Mouse (Mus musculus) CD4-positive, CD25-positive, alpha-beta regulatory T cell, adult 2 months (primary cell): ENCODE measurements at regions not wholly inside any gene's neighbourhood (a gene's known extent, or its start where the extent isn't known, plus 50 kb on each side); places are given as distances from the start of the nearest gene placed in this dataset.

Source experiments
- DNase-seq: peaks from one replicate; pipeline ENCODE4 v3.0.0-alpha.2; 2012; ENCODE audit warnings: low read depth, low spot score

- no peak for DNase-seq
Measured at GRCm38 (mm10) chr15:88469508-88470455, 130.3 kb upstream of the Zdhhc25 start.

DNA sequence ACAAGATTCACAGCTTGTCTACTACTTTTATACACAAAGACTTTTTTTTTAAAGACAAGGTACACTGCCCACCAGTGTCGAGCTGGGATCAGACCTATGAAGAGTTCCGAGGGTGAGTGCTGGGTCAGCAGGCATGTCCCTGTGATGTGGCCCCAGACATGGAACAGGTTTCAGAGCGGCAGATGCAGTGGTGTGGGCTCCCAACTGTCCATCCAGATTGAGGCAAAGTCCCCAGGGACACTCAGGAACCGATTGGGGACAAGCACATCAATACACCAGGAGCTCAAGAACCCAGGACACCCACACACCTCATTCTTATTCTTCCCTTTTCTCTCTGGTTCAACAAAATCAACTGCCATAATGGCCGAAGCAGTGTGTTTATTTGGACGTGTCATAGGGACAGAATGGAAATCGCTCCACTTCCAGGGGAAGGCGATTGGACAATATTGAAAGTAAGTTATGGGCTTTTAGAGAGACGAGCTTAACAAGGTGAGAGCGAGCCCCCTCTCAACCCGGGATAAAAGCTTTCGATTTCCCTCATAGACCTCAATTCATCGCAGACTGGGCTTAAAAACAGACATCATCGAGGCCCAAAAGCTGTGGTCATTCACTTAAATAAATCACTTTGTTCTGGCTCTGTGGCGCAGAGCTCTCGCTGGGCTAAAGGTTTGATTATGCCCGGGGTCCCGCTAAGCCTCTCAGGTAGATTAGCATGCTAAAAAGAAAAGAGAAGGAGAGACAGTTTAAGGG is 127.6 kb upstream of the Zdhhc25 start:
- DNase-seq, result no peak

GRCm38 (mm10) chr15:88473221-88473620 is 126.9 kb upstream of the Zdhhc25 start:
- no peak for DNase-seq

DNA sequence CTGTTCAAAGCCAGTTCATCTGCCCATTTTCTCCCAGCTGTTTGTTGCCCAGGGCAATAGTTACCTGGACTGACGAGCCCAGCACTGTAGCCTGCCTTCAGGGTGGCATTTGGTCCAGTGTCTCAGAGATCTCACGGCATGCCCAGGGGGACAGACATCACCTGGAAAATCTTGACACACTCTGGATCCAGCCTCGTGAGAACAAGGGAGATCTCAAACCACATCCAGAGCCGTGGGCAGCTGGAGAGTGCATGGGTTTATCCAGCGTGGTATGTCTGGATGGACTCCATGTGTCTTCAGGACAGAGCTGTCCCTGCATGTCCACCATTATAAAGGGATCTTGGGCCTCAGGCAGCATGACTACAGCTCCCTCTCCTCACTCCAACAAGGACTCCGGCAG is 116.6 kb upstream of the Zdhhc25 start:
- no peak for DNase-seq

GRCm38 (mm10) chr15:88489715-88490114 is 110.4 kb upstream of the Zdhhc25 start:
- DNase-seq, result no peak

- no peak for DNase-seq
Measured at GRCm38 (mm10) chr15:88490316-88491090, 109.6 kb upstream of the Zdhhc25 start.

DNA sequence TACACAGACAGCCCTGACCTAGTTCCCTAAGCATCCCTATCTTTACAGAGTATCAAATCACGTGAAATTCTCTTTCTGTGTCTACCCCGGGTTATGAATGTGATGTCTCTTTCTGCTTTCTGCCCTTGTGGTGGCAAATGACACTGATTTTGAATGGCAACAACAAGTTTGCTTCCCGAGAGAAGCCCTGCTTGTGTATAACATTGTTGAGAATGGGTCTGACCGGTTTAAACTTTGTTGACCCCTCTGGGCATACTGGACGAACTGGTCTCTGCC is 109.1 kb upstream of the Zdhhc25 start:
- DNase-seq, result no peak

DNA sequence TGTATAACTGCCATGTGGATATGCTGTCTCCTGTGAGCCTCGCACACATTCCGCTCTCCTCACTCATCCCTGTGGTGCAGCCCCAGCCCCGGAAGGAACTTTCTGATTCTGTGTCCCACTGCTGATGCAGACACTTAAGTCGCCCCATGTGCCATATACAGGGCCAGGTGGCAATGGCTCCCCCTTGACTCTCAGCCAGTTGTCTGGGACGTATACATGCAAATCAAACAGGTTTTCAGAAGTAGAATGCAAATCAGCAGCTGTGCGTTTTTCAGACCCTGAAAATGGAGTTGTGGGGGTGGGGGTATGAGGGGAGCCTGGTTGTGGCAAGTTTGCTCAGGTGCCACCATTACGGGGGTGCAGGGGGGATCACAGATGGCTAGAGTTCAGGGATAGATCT is 102.1 kb upstream of the Zdhhc25 start:
- DNase-seq, result no peak

DNA sequence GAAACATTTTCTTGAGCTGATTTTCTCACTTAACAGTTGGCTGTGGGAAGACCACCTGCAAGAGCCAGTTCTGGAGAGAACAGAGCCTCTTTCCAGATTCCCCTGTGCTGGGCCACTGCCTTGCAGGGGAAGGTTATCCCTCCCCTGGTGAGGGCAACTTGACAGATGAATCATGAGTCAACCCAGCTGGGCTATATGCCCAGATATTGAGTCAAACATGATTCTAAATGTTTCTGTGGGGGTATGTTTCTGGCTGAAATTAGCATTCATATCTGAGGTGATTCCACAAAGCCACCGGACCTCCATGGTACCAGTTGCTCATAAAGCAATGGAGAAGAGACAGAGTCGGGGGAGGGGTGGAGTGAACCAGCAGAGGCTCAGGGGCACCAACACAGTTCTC is 97.8 kb upstream of the Zdhhc25 start:
- no peak for DNase-seq

DNA sequence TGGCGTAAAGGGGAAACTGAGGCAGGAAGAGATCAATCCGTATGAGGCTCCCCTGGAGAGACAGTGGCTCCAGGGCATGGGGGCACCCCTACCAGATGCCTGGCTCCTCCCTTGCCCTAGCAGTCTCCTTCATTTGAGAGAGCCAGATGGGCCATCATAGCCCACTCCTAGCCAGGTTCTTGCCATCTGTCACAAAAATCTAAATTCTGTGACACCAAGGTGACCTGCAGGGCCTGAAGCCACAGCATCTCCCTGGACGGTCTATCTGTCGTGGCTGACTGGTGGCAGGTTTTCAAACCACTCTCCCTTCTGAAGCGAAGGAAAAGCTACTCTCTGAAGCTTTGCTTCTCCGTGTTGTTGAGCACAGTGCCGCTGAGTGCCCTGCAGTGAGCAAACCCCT is 96.2 kb upstream of the Zdhhc25 start:
- no peak for DNase-seq

GRCm38 (mm10) chr15:88505491-88506119 is 94.5 kb upstream of the Zdhhc25 start:
- DNase-seq, result no peak

DNA sequence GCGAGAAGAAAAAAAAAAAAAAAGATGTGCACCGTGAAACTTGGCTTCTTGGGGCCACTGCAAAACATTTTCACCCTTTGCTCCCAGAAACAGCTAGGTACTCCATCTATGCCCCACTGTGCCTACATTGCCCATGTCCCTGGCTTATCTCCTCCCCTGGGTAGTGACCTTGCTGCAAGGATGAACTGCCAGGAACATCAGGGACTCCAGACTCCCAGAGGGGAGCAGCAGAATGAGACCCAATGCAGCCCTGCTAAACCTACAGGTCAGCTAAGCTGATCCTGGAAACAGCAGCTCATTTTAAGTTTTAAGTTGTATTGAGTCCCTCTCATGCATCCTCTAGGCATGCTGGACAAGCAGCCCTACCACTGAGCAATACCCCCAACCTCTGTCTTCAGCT is 92.2 kb upstream of the Zdhhc25 start:
- DNase-seq, result no peak

GRCm38 (mm10) chr15:88508971-88509370 is 91.1 kb upstream of the Zdhhc25 start:
- DNase-seq, result no peak

DNA sequence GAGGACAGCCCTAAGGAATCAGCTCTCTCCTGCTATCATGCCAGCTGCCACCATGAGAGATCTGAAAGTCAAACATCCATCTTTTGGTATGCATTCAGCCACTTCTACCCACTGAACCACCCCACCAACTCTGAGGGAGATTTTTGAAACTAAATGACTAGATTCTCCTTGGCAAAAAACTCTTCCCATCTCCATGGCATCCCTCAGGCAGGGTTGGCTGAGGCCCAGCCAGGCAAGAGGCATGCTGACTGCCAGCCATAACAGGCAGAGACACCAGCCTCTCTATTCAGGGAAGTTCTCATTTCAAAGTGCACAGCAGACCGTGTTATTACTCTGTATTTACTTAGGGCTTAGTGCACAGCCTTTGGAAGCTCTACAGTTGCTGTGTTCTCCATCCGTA is 90.5 kb upstream of the Zdhhc25 start:
- DNase-seq, result no peak

GRCm38 (mm10) chr15:88514091-88514490 is 86.0 kb upstream of the Zdhhc25 start:
- DNase-seq, result no peak

GRCm38 (mm10) chr15:88531218-88531617 is 68.9 kb upstream of the Zdhhc25 start:
- DNase-seq, result no peak

DNA sequence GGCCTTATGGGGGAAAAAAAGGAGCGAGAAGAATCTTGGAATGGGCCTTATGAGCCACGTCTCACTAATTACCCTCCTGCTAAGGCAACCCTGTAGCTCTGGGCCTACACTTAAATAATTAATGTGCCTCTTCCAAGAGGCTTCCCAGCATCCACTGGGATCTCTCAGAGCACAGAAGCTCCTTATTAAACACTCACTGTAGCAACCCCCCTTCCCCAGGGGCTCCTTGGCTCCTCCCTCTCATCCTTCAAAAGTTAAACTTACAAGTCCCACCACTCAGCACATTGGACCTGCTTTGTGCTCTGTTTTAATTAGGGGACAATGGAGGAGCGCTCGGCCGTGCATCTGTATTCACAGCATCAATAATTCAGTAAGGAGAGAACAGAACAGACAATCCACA is 68.1 kb upstream of the Zdhhc25 start:
- DNase-seq, result no peak

GRCm38 (mm10) chr15:88533354-88533753 is 66.7 kb upstream of the Zdhhc25 start:
- no peak for DNase-seq

DNA sequence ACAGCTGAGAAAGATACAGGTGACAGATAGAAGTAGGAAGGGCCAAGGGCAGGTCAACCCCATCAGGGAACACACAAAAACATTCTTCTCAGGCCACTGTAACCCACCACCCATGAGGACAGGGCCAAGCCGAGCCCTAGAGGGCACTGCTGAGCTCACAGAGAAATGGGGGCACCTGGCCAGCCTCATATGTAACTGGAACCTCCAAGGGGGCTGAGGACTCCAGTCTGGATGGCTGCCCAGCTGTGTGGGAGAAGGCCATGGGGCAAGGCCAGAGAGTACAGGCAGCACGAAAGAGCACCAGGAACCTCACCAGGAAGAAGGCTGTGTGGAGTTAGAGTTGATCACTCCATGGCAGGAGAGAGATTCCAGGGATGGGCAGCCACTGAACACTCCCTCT is 64.6 kb upstream of the Zdhhc25 start:
- DNase-seq, result no peak

GRCm38 (mm10) chr15:88537190-88537589 is 62.9 kb upstream of the Zdhhc25 start:
- DNase-seq, result peak; percentile 2

GRCm38 (mm10) chr15:88542567-88542966 is 57.5 kb upstream of the Zdhhc25 start:
- no peak for DNase-seq

DNA sequence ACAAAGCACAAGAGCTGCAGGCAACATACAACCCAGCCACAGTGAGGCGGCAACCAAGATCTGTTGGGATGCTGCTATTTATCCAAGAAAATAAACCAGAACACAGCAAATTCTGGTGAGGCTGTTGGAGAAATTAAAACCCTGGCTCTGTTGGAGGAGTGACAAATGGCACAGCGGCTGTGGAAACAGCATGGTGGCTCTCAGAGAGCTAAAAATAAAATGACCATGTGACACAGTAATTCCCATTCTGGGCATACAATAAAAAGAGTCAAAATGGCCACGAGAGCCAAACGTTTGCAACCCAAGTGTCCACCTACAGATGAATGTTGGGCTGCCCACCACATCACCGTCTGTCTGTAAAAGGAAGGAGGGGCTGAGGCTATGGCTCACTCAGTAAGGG is 55.9 kb upstream of the Zdhhc25 start:
- no peak for DNase-seq
